ENCODE assay signal across 1 mouse cellular context in genomic region chr10:52292391-52292790, GRCm38 (mm10). TPM values are rescaled to one million over a fixed set of nuclear protein-coding genes. Genes with fewer than 3 reads are reported as not detected.
"Had no signal": no experiment of that assay in that cellular context is flagged by ENCODE, and none has a peak within 500 bp of the region (broad histone marks: within the 10 kb centered on the region; RNA-seq: fewer than 3 reads in every experiment).

No protein-coding gene starts in this region.

RNA-seq across cellular contexts. Expression of gene Dcbld1, which starts 59.0 kb away (rescaled TPM):
- total RNA-seq: common myeloid progenitor, adult 5-6 weeks had no signal
